Mouse (Mus musculus) MEL (cell line): ENCODE measurements around the gene Limch1. TPM values are rescaled to one million over a fixed set of nuclear protein-coding genes. Genes with fewer than 3 reads are reported as not detected.

Source experiments
- DNase-seq: peaks from one replicate; pipeline ENCODE4 v3.0.0; 2011; ENCODE audit warnings: low read depth, low spot score
- H3K27ac ChIP-seq: 2 replicates; pipeline ENCODE4 v1.5.1; 2012; ENCODE audit warnings: low read depth, mild to moderate bottlenecking, control low read depth, low read length, moderate library complexity; ENCODE audit not compliant: control insufficient read depth
- H3K27me3 ChIP-seq, 2 experiments: fragments of 150-350 bp in 1 of 2; sonication (generic) in 1 of 2; 2 replicates each; pipeline ENCODE4 v1.6.1; 2012; ENCODE audit warnings: low read length in 2 of 2, mild to moderate bottlenecking in 2 of 2, improper control_type of control experiment in 1 of 2, moderate library complexity in 1 of 2; ENCODE audit not compliant: insufficient read depth in 2 of 2, control insufficient read depth in 1 of 2
- H3K36me3 ChIP-seq, 2 experiments: 2 replicates each; pipeline ENCODE4 v1.6.1; 2012 to 2014; ENCODE audit warnings: low read length in 2 of 2, improper control_type of control experiment in 1 of 2, inconsistent platforms in 1 of 2, mild to moderate bottlenecking in 1 of 2; ENCODE audit not compliant: insufficient read depth in 2 of 2, control insufficient read depth in 1 of 2
- H3K4me1 ChIP-seq, 2 experiments: fragments of 150-350 bp in 1 of 2; sonication (generic) in 1 of 2; 2 replicates each; pipeline ENCODE4 v1.6.1; 2012; ENCODE audit warnings: low read length in 2 of 2, improper control_type of control experiment in 1 of 2, mild to moderate bottlenecking in 1 of 2; ENCODE audit not compliant: insufficient read depth in 2 of 2, control insufficient read depth in 1 of 2
- H3K4me3 ChIP-seq, 2 experiments: fragments of 150-350 bp in 1 of 2; sonication (generic) in 1 of 2; 2 replicates each; pipeline ENCODE4 v1.5.1; 2012; ENCODE audit warnings: low read depth in 2 of 2, low read length in 2 of 2, mild to moderate bottlenecking in 2 of 2, moderate library complexity in 2 of 2, control low read depth in 1 of 2, improper control_type of control experiment in 1 of 2; ENCODE audit not compliant: control insufficient read depth in 1 of 2, insufficient read depth in 1 of 2
- H3K79me2 ChIP-seq: 2 replicates; pipeline ENCODE4 v1.6.1; 2012; ENCODE audit warnings: mild to moderate bottlenecking, low read length, moderate library complexity; ENCODE audit not compliant: control insufficient read depth, poor library complexity, insufficient read depth
- H3K9ac ChIP-seq: 2 replicates; pipeline ENCODE4 v1.6.1; 2012; ENCODE audit warnings: low read depth, mild to moderate bottlenecking, control low read depth, low read length, moderate library complexity; ENCODE audit not compliant: control insufficient read depth, poor library complexity, severe bottlenecking
- H3K9me3 ChIP-seq: fragments of 150-350 bp; sonication (generic); replicated peaks from 2 replicates; pipeline ENCODE4 v1.6.1; 2012; ENCODE audit warnings: mild to moderate bottlenecking, low read length, improper control_type of control experiment, moderate library complexity; ENCODE audit not compliant: insufficient read depth
- CHD2 ChIP-seq: IDR thresholded peaks from 2 replicates; pipeline ENCODE4 v1.6.1; 2011; ENCODE audit warnings: low read length, improper control_type of control experiment
- ETS1 ChIP-seq: IDR thresholded peaks from 2 replicates; pipeline ENCODE4 v1.6.1; 2012; ENCODE audit warnings: low read depth, mild to moderate bottlenecking, inconsistent platforms, low read length, improper control_type of control experiment, moderate library complexity
- HCFC1 ChIP-seq: IDR thresholded peaks from 2 replicates; pipeline ENCODE4 v1.6.1; 2012; ENCODE audit warnings: low read depth, mild to moderate bottlenecking, inconsistent platforms, low read length, improper control_type of control experiment, moderate library complexity
- JUND ChIP-seq: IDR thresholded peaks from 2 replicates; pipeline ENCODE4 v1.6.1; 2011; ENCODE audit warnings: low read depth, mild to moderate bottlenecking, improper control_type of control experiment, low read length
- KAT2A ChIP-seq: conservative IDR thresholded peaks from 2 replicates; pipeline ENCODE4 v1.6.1; 2012; ENCODE audit warnings: low read depth, low read length, improper control_type of control experiment, inconsistent platforms
- MAZ ChIP-seq: IDR thresholded peaks from 2 replicates; pipeline ENCODE4 v1.6.1; 2012; ENCODE audit warnings: low read depth, mild to moderate bottlenecking, inconsistent platforms, low read length, improper control_type of control experiment
- MEF2A ChIP-seq: IDR thresholded peaks from 2 replicates; pipeline ENCODE4 v1.6.1; 2014; ENCODE audit warnings: low read depth, mild to moderate bottlenecking, inconsistent platforms, low read length, improper control_type of control experiment; ENCODE audit not compliant: poor library complexity, insufficient replicate concordance, severe bottlenecking; ENCODE audit errors: extremely low read depth
- NELFE ChIP-seq: IDR thresholded peaks from 2 replicates; pipeline ENCODE4 v1.6.1; 2011; ENCODE audit warnings: low read depth, low read length, improper control_type of control experiment
- POLR2AphosphoS5 ChIP-seq: IDR thresholded peaks from 2 replicates; pipeline ENCODE4 v1.6.1; 2012; ENCODE audit warnings: low read depth, borderline replicate concordance, mild to moderate bottlenecking, inconsistent platforms, low read length, moderate library complexity, mixed read lengths
- RAD21 ChIP-seq: IDR thresholded peaks from 2 replicates; pipeline ENCODE4 v1.6.1; 2011; ENCODE audit warnings: mild to moderate bottlenecking, low read depth, low read length, improper control_type of control experiment
- SIN3A ChIP-seq: IDR thresholded peaks from 2 replicates; pipeline ENCODE4 v1.6.1; 2012; ENCODE audit warnings: low read length, improper control_type of control experiment, inconsistent platforms
- TAL1 ChIP-seq: IDR thresholded peaks from 2 replicates; pipeline ENCODE4 v1.6.1; 2012; ENCODE audit warnings: mild to moderate bottlenecking, inconsistent platforms, low read length, moderate library complexity, mixed read lengths
- UBTF ChIP-seq: IDR thresholded peaks from 2 replicates; pipeline ENCODE4 v1.6.1; 2012; ENCODE audit warnings: low read depth, mild to moderate bottlenecking, inconsistent platforms, low read length, improper control_type of control experiment, moderate library complexity, borderline replicate concordance; ENCODE audit not compliant: insufficient read depth
- ZC3H11A ChIP-seq: IDR thresholded peaks from 2 replicates; pipeline ENCODE4 v1.6.1; 2012; ENCODE audit warnings: low read depth, mild to moderate bottlenecking, inconsistent platforms, low read length, improper control_type of control experiment
- ZKSCAN1 ChIP-seq: IDR thresholded peaks from 2 replicates; pipeline ENCODE4 v1.6.1; 2012; ENCODE audit warnings: low read depth, mild to moderate bottlenecking, inconsistent platforms, low read length, improper control_type of control experiment, moderate library complexity
- ZMIZ1 ChIP-seq: IDR thresholded peaks from 2 replicates; pipeline ENCODE4 v1.6.1; 2012; ENCODE audit warnings: low read depth, mild to moderate bottlenecking, inconsistent platforms, low read length, improper control_type of control experiment, moderate library complexity
- polyA plus RNA-seq, 2 experiments: library from polyadenylated mRNA; stranded (reverse) in 1 of 2; unstranded in 1 of 2; fragments of >175 nt in 1 of 2; fragments of >200 nt in 1 of 2; gene quantifications; 2 replicates each; pipeline versions ENCODE4 v1.2.1 to v1.2.4; 2012; ENCODE audit warnings: low replicate concordance in 2 of 2, low read depth in 1 of 2; ENCODE audit not compliant: insufficient read length in 2 of 2, insufficient read depth in 1 of 2, missing spikeins in 1 of 2
- total RNA-seq: library from RNA; depleted of rRNA; stranded (reverse); fragments of 300-350 nt; gene quantifications from 2 replicates; pipeline ENCODE4 v1.2.3, GENCODE M21; 2012

The Limch1 gene
- total and polyA plus RNA-seq, 3 experiments, result not detected

- no peak overlapping the region for H3K9ac ChIP-seq
- no peaks in the 10 kb centered on the region for H3K9me3 ChIP-seq
- no peak for TF ChIP-seq KAT2A
- TF ChIP-seq ZC3H11A, result no peak
- TF ChIP-seq UBTF, result no peak
- no peak for TF ChIP-seq HCFC1
- TF ChIP-seq RAD21, result no peak
- no peak for TF ChIP-seq SIN3A
- no peak for TF ChIP-seq NELFE
- TF ChIP-seq MEF2A, result no peak
- TF ChIP-seq JUND, result no peak
- no peak for TF ChIP-seq CHD2
- TF ChIP-seq ETS1, result no peak
- no peak for TF ChIP-seq ZKSCAN1
- H3K27ac ChIP-seq, result no peak overlapping the region
- no peaks in the 10 kb centered on the region for H3K4me1 ChIP-seq
- H3K36me3 ChIP-seq, result no peaks in the 10 kb centered on the region
- H3K4me3 ChIP-seq, result no peak overlapping the region
- H3K27me3 ChIP-seq, result no peaks in the 10 kb centered on the region; a peak in 1 of 4 replicates
- DNase-seq, result no peak
- no peaks in the 10 kb centered on the region for H3K79me2 ChIP-seq
These were observed 138.9 kb downstream of the Limch1 start for GRCm38 (mm10) chr5:66884505-66884904.

DNA sequence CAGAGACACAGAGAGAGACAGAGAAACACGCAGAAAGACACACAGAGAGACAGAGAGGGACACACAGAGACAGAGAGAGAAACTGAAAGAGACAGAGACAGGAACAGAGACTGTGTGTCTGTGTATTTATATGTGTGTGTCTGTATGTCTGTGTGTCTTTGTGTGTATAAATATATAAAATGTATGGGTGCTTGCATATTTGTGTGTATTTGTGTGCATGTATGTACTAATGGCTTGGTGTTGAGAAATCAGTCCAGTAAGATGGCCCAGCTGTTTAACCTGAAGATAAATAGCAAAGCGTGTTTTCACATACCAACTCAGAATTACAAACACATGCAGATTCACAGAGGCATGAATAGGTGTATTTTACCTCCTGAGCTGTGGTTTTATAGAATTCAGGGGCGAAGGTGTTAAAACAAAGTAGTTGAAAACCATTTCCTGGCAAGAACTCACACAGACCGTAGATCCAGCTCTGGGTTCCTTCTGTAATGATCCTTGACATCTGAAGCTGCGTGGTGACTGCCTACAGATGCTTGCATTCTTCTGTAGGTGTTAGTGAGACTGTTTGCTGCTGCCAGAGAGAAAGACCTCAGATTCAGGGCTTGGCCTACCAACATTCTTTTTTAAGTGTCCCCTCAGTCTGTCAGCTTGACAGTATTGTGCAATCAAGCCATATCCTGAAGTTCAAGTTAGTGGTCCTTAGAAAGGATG, 140.9 kb downstream of the Limch1 start:
- Histone ChIP-seq H3K9ac (no peak overlapping the region), H3K4me3 (no peak overlapping the region), H3K27me3 (no peaks in the 10 kb centered on the region; a peak in 1 of 4 replicates), H3K36me3 (no peaks in the 10 kb centered on the region), H3K79me2 (no peaks in the 10 kb centered on the region), H3K27ac (no peak overlapping the region), H3K4me1 (no peaks in the 10 kb centered on the region), H3K9me3 (no peaks in the 10 kb centered on the region)
- no peak for DNase-seq
- TF ChIP-seq TAL1, result no peak
- no peak for TF ChIP-seq KAT2A
- no peak for TF ChIP-seq POLR2AphosphoS5
- TF ChIP-seq MAZ, result no peak
- no peak for TF ChIP-seq ZMIZ1
